Mouse (Mus musculus) embryonic facial prominence, embryonic 14.5 days (tissue): Measurements from ENCODE around the gene Trpm1. TPM values are rescaled to one million over a fixed set of nuclear protein-coding genes. Genes with fewer than 3 reads are reported as not detected.

ENCODE experiments used
- ATAC-seq: fragments of 200-750 bp; cut with Nextera tagmentation; 2 replicates; pipeline ENCODE4 v1.8.0; 2017; ENCODE audit warnings: low read depth, moderate number of reproducible peaks, moderate TSS enrichment
- DNase-seq: peaks from one replicate; pipeline ENCODE4 v3.0.0-alpha.2; 2015; ENCODE audit warnings: low spot score
- H3K27ac ChIP-seq: fragments of 300-500 bp; sonication (generic); replicated peaks from 2 replicates; pipeline ENCODE4 v1.5.1; 2014; ENCODE audit warnings: low read depth, mild to moderate bottlenecking, low read length, moderate library complexity
- H3K27me3 ChIP-seq: fragments of 300-500 bp; sonication (generic); replicated peaks from 2 replicates; pipeline ENCODE4 v1.6.1; 2014; ENCODE audit warnings: low read length; ENCODE audit not compliant: control insufficient read depth, insufficient read depth
- H3K36me3 ChIP-seq: fragments of 300-500 bp; sonication (generic); 2 replicates; pipeline ENCODE4 v1.6.1; 2014; ENCODE audit warnings: low read length, mixed read lengths; ENCODE audit not compliant: control insufficient read depth, insufficient read depth
- H3K4me1 ChIP-seq: fragments of 300-500 bp; sonication (generic); 2 replicates; pipeline ENCODE4 v1.6.1; 2014; ENCODE audit warnings: antibody characterized with exemption, low read length; ENCODE audit not compliant: control insufficient read depth, insufficient read depth
- H3K4me2 ChIP-seq: fragments of 300-500 bp; sonication (generic); 2 replicates; pipeline ENCODE4 v1.6.1; 2014; ENCODE audit warnings: low read depth, mild to moderate bottlenecking, low read length, moderate library complexity, mixed read lengths
- H3K4me3 ChIP-seq: fragments of 300-500 bp; sonication (generic); 2 replicates; pipeline ENCODE4 v1.5.1; 2014; ENCODE audit warnings: low read depth, mild to moderate bottlenecking, low read length
- H3K9ac ChIP-seq: fragments of 300-500 bp; sonication (generic); 2 replicates; pipeline ENCODE4 v1.6.1; 2014; ENCODE audit warnings: low read depth, mild to moderate bottlenecking, low read length, moderate library complexity, mixed read lengths
- H3K9me3 ChIP-seq: fragments of 300-500 bp; sonication (generic); 2 replicates; pipeline ENCODE4 v1.6.1; 2016; ENCODE audit warnings: low read length; ENCODE audit not compliant: control insufficient read depth
- WGBS: fragments of 180-500 bp; shearing (Covaris S2); extraction: QIAGEN DNeasy Blood & Tissue Kit; methylation state at CpG from one replicate; pipeline ENCODE4 v1.1.7; 2014; 5-methylcytosine and 5-hydroxymethylcytosine counted together
- polyA plus RNA-seq: library from polyadenylated mRNA; unstranded; fragments of >200 nt; fragmentation: Nextera tagmentation; extraction: Ambion mirVana; gene quantifications from 2 replicates; pipeline ENCODE4 v1.2.1, GENCODE M21; 2014

Trpm1 gene
- polyA plus RNA-seq, 1 experiment from 2014 or later, result 1.7 TPM

DNA sequence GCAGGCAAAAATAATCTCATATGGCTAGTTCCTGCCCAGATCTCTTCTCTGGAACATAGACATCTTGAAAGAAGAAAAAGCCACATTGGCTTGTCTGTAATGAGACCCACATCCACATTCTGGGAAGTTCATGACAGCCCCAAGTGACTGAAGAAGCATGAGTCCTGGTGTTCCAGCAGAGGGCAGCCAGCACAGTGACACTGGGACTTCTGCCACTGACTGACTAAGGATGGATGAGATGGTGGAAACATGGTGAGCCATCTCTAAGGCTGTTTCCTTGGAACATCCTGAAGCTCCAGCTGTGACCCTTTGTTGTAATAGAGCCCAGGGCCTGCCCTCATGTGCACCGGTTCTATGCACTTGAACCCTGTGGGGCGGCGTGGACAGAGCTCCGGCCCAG is 25.7 kb downstream of the Trpm1 start:
- H3K27ac ChIP-seq, result no peak overlapping the region
- H3K4me1 ChIP-seq, result no peaks in the 10 kb centered on the region
- H3K9ac ChIP-seq, result no peak overlapping the region
- H3K4me2 ChIP-seq, result no peak overlapping the region
- ATAC-seq, result no peak
- no peak overlapping the region for H3K4me3 ChIP-seq
- H3K9me3 ChIP-seq, result no peaks in the 10 kb centered on the region
- 85% methylated on average over 4 of the region's 4 CpGs for WGBS
- H3K27me3 ChIP-seq, result no peaks in the 10 kb centered on the region
- H3K36me3 ChIP-seq, result no peaks in the 10 kb centered on the region
- DNase-seq, result no peak

DNA sequence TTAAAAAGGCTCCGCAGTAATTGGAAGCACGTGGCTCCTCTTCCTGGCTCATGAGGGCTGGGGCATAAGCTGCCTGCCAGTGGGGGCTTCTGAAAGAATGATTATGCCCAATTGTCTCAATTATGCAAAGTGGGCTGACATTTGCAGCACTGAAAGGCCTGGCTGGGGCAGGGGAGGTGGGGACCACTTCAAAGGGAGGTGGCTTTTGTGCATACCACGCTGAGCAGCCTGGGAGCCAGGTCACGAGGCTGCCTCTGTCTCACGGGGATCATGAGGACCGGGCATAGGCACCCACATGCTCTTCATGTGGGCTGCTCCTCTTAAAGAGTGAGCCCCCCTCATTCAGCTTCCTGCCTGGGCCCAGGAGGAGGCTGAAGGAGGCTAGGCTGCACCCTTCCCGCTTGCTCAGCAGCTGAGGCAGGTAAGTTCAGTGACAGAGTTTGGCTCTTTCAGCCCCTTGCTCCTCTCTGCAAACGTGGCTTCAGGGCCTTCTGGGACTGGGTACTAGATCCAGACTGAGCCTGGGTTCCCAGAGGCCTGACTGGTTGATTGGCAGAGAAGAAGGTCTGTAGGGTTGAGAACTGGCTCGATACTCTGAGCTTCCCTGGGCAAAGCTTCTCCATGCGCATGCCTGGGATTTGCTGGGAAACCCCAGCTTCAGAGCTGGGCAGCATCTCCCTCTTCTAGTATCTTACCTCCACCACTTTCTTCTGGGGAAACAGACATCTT is 31.7 kb downstream of the Trpm1 start:
- WGBS, result 32% methylated on average over 9 of the region's 10 CpGs
- ATAC-seq, result peak; percentile 63; the same call in 1 of the 2 replicates
- Histone ChIP-seq H3K4me1 (peaks cover 10% of the 10 kb centered on the region; the same call in 1 of the 2 replicates), H3K4me3 (no peak overlapping the region), H3K9ac (no peak overlapping the region), H3K4me2 (no peak overlapping the region), H3K9me3 (no peaks in the 10 kb centered on the region), H3K36me3 (no peaks in the 10 kb centered on the region), H3K27me3 (no peaks in the 10 kb centered on the region), H3K27ac (no peak overlapping the region)
- DNase-seq, result peak; percentile 50

DNA sequence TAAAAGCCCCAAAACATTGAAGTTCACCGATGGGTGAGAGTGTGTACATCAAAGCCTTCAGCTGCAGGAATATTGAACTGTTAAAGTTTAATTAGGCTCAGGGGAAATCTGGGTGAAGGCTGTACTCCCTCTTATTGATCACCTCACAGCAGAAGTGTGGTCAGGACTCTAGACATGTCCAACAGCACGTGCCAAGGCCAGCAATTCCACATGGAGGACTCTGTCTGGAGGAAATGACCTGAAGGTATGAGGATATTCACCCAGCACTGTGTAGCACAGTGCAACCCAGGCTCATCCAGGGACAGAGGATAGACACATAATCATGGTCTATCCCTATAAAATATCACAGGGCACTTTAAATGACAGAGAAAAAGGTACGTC is 32.3 kb downstream of the Trpm1 start:
- no peak for ATAC-seq
- H3K27me3 ChIP-seq, result no peaks in the 10 kb centered on the region
- H3K27ac ChIP-seq, result no peak overlapping the region
- DNase-seq, result no peak
- H3K9ac ChIP-seq, result no peak overlapping the region
- H3K4me1 ChIP-seq, result peaks cover 10% of the 10 kb centered on the region; the same call in 1 of the 2 replicates
- WGBS, result 81% methylated on average over 3 of the region's 3 CpGs
- no peak overlapping the region for H3K4me2 ChIP-seq
- no peak overlapping the region for H3K4me3 ChIP-seq
- no peaks in the 10 kb centered on the region for H3K36me3 ChIP-seq
- no peaks in the 10 kb centered on the region for H3K9me3 ChIP-seq

DNA sequence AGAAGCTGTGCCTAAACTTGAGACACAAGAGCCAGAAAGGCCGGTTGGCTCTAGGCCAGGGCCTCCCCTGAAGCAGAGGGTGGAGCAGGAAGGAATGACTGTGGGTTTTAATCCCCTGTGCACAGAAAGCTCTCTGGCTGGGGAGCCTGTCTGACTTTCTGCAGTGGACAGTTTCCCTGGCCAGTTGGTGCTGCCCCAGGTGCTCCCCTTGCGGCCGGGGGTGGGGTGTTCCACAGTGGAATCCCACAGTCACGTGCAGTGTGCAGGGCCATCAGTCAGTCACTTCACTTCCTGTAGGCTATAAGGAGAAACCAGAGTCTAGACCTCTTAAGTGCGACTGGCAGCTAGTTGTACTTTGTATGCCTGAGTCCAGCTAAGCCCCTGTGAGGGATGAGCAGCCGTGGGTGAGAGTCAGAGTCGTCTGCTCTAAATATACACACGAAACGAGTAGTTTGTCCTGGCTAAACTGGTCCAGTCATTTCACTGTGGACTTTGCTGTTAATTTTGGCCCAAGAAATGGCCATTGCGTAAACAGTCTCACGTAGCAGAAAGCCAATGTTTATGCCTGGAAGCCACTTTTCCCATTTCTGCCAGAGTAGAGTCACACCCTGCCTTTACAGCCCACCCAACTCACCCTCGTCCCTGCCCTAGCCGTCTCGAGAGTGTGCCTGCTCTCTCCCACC is 38.8 kb downstream of the Trpm1 start:
- no peak overlapping the region for H3K4me2 ChIP-seq
- peak; percentile 68 for ATAC-seq
- DNase-seq, result peak; percentile 80
- 39% methylated on average over 14 of the region's 14 CpGs for WGBS
- H3K36me3 ChIP-seq, result no peaks in the 10 kb centered on the region
- 0 out of 2 replicates have a peak overlapping the region, but pooled peaks have one; percentile 33 for H3K27ac ChIP-seq
- H3K4me1 ChIP-seq, result peaks cover 18% of the 10 kb centered on the region
- H3K4me3 ChIP-seq, result no peak overlapping the region
- H3K9me3 ChIP-seq, result no peaks in the 10 kb centered on the region
- H3K9ac ChIP-seq, result no peak overlapping the region
- no peaks in the 10 kb centered on the region for H3K27me3 ChIP-seq

DNA sequence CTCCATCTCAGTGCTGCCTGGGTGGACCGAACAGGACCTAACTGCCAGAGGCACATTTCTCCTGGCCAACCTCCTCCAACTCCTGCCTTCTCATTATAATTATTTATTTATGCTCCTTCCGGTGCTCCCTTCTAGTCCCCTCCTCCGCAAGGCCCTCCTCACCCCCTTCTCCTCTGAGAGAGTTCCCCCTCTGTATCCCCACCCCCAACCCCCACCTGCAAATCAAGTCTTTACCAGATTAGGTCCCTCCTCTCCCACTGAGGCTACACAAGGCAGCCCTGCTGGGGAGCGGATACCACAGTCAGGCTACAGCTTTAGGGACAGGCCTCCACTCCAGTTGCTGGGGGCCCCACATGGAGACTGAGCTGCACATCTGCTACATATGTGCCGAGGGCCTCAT is 39.8 kb downstream of the Trpm1 start:
- no peaks in the 10 kb centered on the region for H3K9me3 ChIP-seq
- H3K4me2 ChIP-seq, result no peak overlapping the region
- H3K27me3 ChIP-seq, result no peaks in the 10 kb centered on the region
- 47% methylated on average over 5 of the region's 5 CpGs for WGBS
- no peak overlapping the region for H3K27ac ChIP-seq
- peaks cover 18% of the 10 kb centered on the region for H3K4me1 ChIP-seq
- H3K4me3 ChIP-seq, result no peak overlapping the region
- ATAC-seq (no peak), DNase-seq (no peak)
- no peak overlapping the region for H3K9ac ChIP-seq
- H3K36me3 ChIP-seq, result no peaks in the 10 kb centered on the region

DNA sequence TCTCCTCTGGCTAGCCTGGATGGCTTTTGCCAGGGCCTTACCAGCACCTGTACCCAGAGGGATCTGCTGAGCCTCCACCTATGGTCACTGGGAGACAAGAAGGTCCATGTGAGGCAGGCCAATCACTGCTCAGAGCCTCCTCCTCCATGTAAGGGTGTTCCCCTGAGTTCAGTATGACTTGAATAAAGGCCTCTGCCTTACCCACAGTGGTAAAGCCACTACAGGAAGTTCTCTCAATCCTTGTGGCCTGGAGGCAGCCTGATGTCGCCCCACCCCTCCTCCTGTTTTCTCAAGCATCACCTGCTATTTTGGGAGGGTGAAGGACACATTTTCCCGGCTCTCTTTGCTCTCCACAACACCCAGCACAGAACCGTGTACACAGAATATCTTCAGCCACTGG is 42.5 kb downstream of the Trpm1 start:
- peaks cover 18% of the 10 kb centered on the region for H3K4me1 ChIP-seq
- H3K27me3 ChIP-seq, result no peaks in the 10 kb centered on the region
- H3K27ac ChIP-seq, result no peak overlapping the region
- H3K4me2 ChIP-seq, result no peak overlapping the region
- H3K9ac ChIP-seq, result no peak overlapping the region
- no peak for ATAC-seq
- H3K36me3 ChIP-seq, result no peaks in the 10 kb centered on the region
- 42% methylated on average over 3 of the region's 3 CpGs for WGBS
- no peak overlapping the region for H3K4me3 ChIP-seq
- DNase-seq, result no peak
- no peaks in the 10 kb centered on the region for H3K9me3 ChIP-seq

DNA sequence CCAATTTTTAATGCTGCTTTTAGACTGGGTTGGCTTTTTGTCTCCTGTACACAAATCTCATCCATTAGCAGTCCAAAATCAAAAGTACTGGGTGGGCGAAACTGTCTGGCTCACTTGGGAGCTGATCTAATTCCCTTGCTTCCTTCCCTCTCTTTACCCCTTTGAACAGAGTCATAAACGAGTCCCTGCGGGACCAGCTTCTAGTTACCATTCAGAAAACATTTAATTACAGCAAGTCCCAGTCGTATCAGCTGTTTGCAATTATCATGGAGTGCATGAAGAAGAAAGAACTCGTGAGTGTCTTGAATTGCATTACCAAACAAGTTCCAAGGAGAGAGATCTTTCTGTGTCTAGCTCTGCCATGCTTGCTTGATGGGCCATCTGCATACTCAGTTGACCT is 55.1 kb downstream of the Trpm1 start:
- Histone ChIP-seq H3K4me3 (no peak overlapping the region), H3K27me3 (no peaks in the 10 kb centered on the region), H3K4me1 (no peaks in the 10 kb centered on the region), H3K4me2 (no peak overlapping the region), H3K9ac (no peak overlapping the region), H3K27ac (no peak overlapping the region), H3K9me3 (no peaks in the 10 kb centered on the region), H3K36me3 (no peaks in the 10 kb centered on the region)
- 29% methylated on average over 5 of the region's 5 CpGs for WGBS
- peak; percentile 71 for DNase-seq
- peak; percentile 61; the same call in 1 of the 2 replicates for ATAC-seq

DNA sequence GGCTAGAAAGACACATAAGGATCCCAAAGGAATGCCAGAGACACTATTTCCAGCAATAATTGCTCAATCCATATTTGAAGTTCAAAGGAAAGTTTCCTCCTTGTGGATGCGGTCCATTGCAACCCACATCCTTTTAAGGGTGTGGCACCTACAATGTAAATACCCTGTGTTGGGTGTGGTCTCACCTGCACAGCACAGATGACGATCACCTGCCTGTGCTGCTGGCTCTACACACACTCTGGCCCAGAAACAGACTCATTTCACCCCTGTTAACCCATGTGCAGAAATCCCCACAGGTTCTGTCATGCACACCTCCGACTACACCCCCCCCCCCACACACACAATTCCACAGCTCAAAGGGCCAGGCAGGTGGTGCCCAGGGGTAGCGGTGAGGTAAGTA is 59.2 kb downstream of the Trpm1 start:
- H3K27ac ChIP-seq, result no peak overlapping the region
- no peaks in the 10 kb centered on the region for H3K4me1 ChIP-seq
- H3K9me3 ChIP-seq, result no peaks in the 10 kb centered on the region
- no peak for DNase-seq
- no peaks in the 10 kb centered on the region for H3K27me3 ChIP-seq
- WGBS, result 74% methylated on average over 4 of the region's 4 CpGs
- 0 out of 2 replicates have a peak, but pooled peaks have one; percentile 35 for ATAC-seq
- no peak overlapping the region for H3K4me2 ChIP-seq
- no peak overlapping the region for H3K4me3 ChIP-seq
- H3K9ac ChIP-seq, result no peak overlapping the region
- no peaks in the 10 kb centered on the region for H3K36me3 ChIP-seq

DNA sequence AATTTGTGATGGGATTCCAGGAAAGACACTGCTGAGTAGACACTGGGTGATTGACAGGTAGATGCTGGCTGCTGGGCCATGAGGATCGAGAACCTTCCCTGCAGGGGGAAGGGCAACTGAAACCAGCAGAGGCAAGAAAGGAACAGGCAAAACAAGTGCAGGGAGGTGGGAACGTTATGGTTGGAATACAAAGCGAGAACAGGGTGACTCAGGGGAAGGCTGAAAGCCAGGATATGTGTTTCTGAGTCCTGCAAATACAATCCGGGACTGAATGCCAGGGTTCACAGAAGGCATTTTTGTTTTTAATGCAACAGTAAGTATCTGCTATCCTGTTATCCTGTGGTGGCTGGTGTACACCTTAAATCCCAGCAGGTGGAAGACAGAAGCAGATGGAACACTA is 60.4 kb downstream of the Trpm1 start:
- H3K36me3 ChIP-seq, result no peaks in the 10 kb centered on the region
- H3K9ac ChIP-seq, result no peak overlapping the region
- H3K4me1 ChIP-seq, result no peaks in the 10 kb centered on the region
- no peak overlapping the region for H3K4me2 ChIP-seq
- H3K9me3 ChIP-seq, result no peaks in the 10 kb centered on the region
- WGBS, result 54% methylated on average over 4 of the region's 4 CpGs
- ATAC-seq (no peak), DNase-seq (no peak)
- no peak overlapping the region for H3K27ac ChIP-seq
- no peaks in the 10 kb centered on the region for H3K27me3 ChIP-seq
- no peak overlapping the region for H3K4me3 ChIP-seq
